Mouse (Mus musculus) common myeloid progenitor, adult 5-6 weeks (primary cell): ENCODE results near the gene Nfib. TPM values are rescaled to one million over a fixed set of nuclear protein-coding genes. Genes with fewer than 3 reads are reported as not detected.

Source experiments
- ATAC-seq: replicated peaks from 2 replicates; pipeline ENCODE4 v1.8.0; 2016; ENCODE audit warnings: low read depth, mild to moderate bottlenecking, moderate TSS enrichment, inconsistent platforms; ENCODE audit not compliant: poor library complexity, severe bottlenecking
- total RNA-seq: library from RNA; stranded (forward); fragments of 200-1000, 187-1606 nt; gene quantifications from 2 replicates; pipeline ENCODE4 v1.2.3, GENCODE M21; 2017

Nfib gene
- total RNA-seq, 1 experiment from 2014 or later: not detected

DNA sequence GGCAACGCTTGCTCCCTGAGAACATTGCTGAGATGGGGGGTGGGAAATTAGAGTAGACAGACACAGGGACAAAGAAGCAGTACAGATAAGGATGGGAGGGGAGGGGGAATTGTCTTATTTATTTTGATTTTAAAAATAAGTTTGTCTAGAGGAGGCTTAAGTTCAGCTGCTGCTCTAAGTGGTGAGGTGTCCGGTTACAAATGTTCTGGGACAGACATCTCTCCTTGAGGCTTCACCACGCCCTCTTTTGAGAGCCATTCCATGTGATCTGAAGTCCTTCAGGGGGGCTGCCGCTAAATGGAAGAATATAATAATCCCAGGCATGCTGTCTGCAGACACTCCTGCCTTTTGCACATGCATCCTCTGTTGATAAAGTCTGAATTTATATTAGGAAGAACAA, 107.1 kb downstream of the Nfib start:
- no peak for ATAC-seq

- no peak for ATAC-seq
Measured at GRCm38 (mm10) chr4:82593681-82594666, 111.6 kb downstream of the Nfib start.

DNA sequence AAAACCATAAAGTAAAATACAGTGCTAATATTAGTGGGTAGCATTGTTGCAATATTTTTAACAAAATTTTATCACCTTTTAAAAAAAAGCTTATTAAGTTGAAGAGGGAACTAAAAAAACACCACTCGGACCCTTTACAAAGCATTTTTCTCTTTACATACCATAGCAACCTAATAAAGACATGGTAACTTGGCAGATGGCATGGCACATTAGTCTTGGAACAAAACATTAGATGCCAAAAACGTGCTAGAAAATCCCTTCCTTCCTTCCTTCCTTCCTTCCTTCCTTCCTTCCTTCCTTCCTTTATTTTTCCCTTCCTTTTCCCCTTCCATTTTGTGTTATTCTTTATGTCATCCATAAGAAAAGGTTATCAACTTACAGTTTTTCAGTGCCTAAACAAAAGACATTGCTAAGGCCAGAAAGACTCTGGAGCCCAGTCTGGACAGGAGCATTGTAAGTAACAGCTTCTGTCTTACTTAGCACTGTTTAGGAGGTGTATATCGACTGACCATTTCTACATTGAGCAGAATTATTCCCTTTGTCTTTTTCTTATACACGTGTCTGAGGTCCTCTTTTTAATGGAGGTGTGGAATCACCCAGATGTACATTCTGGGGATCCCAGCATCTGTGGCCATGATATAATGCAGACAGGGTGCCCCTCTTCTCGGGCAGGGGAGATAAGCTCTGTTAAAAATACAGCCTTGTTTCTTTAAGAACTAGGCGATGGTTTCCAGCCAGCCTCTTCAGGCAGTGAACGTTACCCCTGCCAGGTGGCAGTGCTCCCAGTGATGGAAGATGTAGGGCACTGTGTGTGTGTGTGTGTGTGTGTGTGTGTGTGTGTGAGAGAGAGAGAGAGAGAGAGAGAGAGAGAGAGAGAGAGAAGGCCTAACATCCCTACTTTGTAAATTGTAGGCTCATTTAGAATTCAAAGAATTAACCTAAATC, 113.2 kb downstream of the Nfib start:
- ATAC-seq: no peak

- ATAC-seq: no peak
Measured at GRCm38 (mm10) chr4:82589345-82589890, 116.1 kb downstream of the Nfib start.

- no peak for ATAC-seq
Measured at GRCm38 (mm10) chr4:82588718-82589117, 116.8 kb downstream of the Nfib start.

DNA sequence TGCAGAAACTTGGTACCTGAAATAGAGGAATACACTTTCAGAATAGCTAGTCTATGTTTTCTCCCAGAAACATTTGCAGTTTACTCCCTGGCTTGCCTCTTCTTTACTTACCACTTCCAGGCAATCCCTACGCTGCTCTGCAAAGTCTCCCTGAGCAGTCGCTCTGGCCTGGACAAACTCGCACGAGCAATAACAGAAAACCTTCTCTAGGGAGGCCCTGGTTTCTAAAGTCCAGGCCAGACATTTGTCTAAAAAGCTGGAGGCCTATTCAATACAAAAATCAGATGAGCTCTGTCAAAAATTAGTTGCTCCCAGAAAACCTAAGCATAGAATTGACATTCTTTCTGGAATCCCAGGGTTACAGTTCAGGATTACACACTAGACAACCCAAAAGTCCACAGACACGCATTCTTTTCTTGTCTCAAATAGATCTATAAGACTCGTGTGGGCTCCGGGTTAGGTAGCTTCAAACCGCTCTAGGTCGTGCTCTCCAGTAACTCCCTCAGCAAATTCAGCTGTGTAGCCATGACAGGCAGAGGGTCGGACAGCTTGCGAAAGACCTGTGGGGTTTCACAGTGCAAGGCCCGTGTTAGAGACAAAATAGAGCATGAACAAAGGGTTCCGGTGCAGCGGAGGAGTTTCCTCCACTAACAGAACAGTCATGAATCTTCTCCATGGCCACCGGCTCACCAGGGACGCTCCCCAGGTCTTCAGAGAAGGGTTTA, 118.2 kb downstream of the Nfib start:
- ATAC-seq: no peak

GRCm38 (mm10) chr4:82586637-82587036, 118.9 kb downstream of the Nfib start:
- ATAC-seq: no peak

DNA sequence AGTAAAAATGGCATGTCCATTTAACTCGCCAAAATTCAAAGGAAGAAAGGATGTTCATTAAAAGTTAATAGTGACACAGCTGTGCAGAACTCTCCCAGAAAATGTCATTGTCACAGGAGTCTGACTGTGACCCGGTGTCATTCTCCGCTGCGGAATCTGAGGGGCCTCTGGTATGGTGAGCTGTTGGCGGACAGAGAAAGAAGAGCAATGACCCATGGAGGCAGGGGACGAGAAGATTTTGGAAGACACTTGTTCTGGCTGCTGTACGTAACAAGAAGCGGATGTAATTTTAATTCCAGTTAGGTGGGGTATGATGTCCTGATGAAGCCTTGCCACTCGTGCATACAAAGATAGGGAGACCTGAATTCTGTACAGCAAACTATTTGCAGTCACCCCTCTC, 120.0 kb downstream of the Nfib start:
- ATAC-seq: no peak

DNA sequence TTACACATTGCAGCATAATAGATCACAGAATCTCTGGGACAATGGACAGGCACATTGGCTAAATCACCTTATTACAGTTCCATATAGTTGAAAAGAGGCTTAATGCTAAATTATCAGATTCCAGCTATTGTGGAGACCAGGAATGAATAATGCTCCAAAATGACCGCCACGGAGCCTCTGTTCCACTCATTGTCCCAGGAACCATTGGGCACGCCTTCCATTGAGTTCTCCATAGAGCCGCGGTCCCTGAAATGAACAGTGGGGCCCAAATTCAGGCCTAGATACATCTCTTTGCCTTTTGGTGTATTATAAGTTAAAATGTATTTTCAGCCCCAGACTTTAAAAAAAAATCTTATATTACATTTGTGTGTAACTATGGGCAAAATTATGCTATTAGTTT, 120.5 kb downstream of the Nfib start:
- ATAC-seq: no peak

GRCm38 (mm10) chr4:82584548-82584947, 121.0 kb downstream of the Nfib start:
- no peak for ATAC-seq

DNA sequence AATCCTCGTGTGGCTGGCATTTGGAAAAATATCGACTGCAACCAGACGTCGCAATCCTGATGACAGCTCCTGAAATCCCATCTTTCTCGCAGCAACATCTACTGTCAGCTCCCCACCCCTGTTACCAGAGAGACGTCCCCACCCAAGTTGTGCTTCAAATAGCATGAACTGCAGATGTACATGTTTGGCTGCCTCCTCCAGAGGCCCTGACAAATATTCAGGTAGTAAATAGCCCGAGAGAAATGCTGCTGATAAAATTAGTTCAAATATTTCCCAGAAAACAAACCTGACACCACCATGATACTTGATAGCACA, 132.3 kb downstream of the Nfib start:
- ATAC-seq: no peak

DNA sequence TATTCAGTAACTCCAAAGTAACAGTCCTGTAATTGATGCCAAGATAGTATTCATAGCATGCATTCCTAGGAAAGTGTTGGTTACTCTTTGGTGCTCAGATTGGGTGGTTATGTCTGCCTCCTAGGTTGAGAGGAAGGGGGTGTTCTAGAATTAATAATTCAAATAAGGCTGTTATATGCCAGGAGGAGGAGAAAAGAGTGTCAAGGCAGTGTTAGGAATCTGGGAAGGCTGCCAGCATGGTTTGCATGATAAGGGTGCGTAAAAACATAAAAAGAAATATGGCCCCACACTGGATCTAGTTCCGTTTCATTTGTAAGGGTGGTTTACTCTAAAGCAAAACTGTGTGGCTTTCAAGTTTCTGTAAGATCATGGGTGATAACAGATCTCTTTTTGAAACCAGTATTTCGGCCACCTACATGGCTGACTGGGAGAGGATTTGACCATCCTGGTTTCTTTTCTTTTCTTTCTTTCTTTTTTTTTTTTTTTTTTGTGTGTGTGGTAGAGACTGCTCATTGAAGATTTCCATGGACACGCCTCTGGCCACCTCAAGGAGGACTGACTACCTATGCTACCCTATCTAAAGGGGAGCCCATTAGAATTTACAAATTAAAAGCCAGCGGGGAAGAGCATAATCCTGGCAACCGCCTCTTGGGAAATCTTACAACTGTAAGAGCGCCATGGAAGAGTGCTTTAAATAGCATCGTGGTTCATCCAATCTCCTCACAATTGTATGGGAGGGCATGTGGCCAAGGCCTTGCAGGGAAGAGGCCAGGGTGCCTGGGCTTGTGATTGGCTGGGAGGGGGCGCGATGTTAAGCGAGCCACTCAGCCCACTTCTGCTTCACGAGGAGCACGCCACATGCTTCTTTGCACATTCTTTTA, 132.9 kb downstream of the Nfib start:
- no peak for ATAC-seq

DNA sequence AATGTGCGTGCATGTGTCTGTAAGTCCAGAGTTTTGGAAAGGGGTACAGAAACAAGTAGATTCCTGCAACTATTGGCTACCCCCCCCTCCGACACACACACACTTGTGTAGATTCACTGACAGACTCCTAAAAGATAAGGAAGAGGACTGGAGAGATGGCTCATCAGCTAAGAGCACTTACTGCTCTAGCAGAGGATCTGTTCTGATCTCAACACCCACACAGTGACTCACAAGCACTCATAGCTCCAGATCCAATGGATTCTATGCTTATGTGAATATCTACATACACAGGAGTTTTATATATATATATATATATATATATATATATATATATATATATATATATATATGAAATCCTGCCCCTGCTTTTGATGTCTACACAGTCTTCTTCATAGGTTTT, 146.7 kb downstream of the Nfib start:
- no peak for ATAC-seq

DNA sequence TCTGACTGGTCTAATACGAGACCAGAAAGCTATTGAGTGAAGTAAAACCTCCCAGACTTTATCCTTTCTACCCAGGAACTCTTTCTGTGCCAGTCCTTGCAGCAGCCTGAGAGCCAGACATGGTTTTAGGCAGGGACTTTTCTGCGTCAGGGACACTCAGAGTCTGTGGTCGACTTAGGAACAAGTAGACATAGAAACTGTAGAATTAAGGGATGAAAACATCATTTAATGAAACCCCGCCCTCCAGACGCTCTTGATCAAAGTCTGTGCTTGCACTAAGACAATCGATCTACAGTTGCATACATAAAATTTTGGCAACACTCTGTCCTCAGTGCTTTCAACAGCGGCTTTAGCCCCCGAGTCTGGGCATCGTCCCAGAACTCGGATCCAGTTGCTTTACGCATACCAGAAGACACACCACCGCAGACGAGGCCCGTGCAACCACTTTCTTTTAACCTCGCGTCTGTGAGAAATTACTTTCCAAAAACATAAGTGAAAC, 149.8 kb downstream of the Nfib start:
- no peak for ATAC-seq

GRCm38 (mm10) chr4:82553658-82554057, 151.9 kb downstream of the Nfib start:
- no peak for ATAC-seq

- ATAC-seq: no peak
Measured at GRCm38 (mm10) chr4:82552238-82552637, 153.3 kb downstream of the Nfib start.

DNA sequence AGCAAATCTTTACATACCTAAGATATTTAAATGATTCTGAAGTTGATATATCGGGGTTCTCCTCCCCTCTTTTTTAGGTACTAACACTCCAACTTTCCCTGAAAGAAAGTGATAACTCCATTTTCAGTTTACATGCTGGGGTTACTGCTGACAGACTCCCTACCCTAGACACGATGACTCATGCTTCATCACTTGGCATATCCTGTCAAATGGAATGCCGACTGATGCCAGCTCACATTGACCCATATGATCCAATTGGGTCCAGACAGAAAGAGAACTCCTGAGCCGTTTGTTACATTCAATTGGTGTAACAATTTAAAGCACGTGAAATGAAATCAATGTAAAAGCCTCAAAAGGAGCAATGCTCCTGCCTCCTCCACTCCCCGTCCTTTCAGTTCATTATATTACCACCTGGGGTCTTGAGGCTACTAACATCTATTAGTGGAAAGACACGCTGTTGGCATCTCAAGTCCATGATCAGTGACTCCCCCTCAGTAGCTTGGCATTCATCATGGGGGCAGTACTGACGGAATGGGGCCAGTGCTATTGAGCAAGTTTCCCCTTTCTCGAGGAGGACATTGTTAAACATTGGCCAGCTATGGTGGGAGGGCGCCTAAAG, 155.7 kb downstream of the Nfib start:
- no peak for ATAC-seq

- no peak for ATAC-seq
Measured at GRCm38 (mm10) chr4:82548247-82548646, 157.3 kb downstream of the Nfib start.
